Mouse (Mus musculus) adrenal gland, adult 18-20 months (tissue): ENCODE measurements around the gene Ttc1. TPM values are rescaled to one million over a fixed set of nuclear protein-coding genes. Genes with fewer than 3 reads are reported as not detected.

ENCODE experiments used
- DNase-seq, 2 experiments: peaks; one replicate each; pipeline ENCODE4 v3.0.0; 2021 to 2022; ENCODE audit warnings: low spot score in 2 of 2
- total RNA-seq, 2 experiments: library from RNA; stranded (reverse); gene quantifications; 1 replicate in 1 of 2; 2 replicates in 1 of 2; pipeline ENCODE4 v1.2.3; 2021

The Ttc1 gene
- total RNA-seq, 2 experiments from 2014 or later = 65.2 to 69.5 TPM

DNA sequence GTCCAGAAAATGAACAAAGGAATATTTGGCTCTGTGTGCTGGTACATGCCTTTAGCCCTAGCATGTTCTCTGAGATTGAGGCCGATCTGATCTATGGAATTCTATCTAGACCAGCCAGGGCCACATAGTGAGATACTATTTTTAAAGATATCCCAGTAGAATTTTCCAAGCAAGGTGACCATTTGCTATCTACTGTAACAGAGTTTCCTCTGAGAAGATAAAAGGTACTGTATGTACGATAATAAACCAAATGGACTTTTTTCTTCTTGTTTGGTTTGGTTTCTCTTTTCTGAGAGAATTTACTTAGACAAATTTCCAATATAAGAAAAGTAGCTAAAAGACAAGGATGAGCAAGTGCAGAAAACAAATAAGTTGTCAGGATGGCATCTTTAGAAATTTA, 39.4 kb downstream of the Ttc1 start:
- DNase-seq = no peak

DNA sequence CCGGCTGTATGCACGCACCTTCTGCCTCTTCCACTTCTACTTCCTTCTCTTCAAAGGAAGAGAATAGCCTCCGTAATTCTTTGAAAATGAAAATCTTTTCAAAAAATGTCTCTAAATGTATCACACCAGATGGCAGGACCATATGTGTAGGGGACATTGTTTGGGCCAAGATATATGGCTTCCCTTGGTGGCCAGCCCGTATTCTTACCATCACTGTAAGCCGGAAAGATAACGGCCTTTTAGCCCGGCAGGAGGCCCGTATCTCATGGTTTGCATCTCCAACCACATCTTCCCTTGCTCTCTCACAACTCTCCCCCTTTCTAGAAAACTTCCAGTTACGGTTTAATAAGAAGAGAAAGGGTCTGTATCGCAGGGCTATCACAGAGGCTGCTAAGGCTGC, 42.1 kb downstream of the Ttc1 start:
- DNase-seq = no peak

DNA sequence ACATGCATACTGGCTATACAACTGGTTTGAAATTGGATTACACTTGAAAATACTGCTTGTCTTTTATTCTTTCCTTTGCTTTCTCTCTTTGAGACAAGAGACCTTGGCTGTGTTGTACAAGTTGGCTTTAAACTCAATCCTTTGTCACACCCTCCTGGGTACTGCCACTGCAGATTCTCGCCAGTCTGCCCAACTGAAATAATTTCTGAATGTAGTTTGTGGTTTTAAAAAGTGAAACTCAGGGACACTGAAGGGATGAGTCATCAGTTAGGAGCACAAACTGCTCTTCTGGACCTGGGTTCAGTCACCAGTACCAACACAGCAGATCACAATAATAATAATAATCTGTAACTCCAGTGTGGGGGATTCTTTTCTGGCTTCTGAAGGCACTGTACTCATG, 44.3 kb downstream of the Ttc1 start:
- no peak for DNase-seq

DNA sequence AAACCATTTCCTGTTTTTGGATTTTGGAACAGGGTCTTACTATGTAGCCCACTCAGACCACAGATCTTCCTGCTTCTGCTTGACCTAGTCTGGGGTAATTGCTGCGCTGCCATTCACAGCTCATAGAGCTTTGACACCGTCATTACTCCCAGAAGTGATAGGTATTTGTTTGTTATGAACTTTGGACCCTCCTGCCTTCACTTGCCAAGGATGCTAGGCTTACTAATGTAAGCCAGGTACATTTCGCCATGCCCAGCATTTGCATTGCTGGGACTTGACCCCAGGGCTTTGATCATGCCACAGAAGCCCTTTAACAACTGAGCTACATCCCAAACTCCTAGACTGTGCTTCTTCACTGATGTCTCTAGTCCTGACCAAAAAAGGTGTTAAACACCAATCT, 47.5 kb downstream of the Ttc1 start:
- no peak for DNase-seq

DNA sequence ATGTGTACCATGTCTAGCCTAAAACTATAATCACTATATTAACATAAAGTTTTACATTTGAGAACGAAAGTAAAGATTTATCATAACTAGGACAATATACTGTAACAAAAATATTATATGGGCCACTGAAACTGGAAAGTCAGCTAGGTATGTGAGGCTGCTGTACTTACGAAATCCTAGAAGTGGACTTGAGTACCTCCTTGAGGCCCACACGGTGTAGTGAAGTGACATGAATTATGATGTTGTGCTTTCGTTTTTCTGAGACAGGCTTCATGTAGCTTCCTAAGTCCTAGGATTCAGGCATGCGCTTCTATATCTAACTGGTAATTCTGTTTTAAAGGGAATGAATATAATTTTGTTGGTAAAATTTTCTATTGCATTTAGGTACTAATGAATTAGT, 49.2 kb downstream of the Ttc1 start:
- no peak for DNase-seq

DNA sequence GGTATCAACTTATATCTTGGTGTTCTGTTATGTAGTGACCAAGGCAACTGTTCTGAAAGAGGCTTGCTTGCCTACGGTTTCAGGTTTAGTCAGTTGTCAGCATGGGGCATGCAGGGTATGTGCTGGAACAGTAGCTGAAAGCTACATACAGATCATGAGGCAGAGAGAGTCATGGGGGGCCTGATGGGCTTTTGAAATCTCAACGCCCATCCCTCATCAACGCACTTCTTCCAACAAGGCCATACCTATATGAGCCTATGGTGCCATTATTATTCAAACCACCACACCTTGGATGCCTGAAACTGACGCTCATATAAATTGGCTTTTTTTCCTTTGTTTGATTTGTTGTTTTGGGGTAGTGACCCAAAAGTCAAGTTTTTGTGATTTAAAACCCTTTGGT, 51.2 kb downstream of the Ttc1 start:
- no peak for DNase-seq

DNA sequence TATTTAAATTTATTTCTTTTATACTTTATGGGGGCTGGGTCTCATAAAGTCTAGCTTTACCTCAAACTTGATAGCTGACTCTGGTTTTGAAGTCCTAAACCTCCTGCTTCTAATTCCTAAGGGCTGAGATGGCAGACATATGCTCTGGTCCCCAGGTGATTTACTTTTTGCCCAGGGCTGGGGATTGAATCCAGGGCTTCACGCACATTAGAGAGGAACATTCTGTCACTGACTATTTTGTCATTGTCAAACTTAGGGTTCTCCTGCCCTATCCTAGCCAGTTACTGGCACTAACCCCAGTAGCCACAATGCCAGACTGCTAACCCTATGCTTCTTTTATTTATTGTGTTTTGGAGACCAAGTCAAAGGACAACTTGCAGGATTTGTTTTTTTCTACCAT, 59.0 kb downstream of the Ttc1 start:
- DNase-seq = no peak

DNA sequence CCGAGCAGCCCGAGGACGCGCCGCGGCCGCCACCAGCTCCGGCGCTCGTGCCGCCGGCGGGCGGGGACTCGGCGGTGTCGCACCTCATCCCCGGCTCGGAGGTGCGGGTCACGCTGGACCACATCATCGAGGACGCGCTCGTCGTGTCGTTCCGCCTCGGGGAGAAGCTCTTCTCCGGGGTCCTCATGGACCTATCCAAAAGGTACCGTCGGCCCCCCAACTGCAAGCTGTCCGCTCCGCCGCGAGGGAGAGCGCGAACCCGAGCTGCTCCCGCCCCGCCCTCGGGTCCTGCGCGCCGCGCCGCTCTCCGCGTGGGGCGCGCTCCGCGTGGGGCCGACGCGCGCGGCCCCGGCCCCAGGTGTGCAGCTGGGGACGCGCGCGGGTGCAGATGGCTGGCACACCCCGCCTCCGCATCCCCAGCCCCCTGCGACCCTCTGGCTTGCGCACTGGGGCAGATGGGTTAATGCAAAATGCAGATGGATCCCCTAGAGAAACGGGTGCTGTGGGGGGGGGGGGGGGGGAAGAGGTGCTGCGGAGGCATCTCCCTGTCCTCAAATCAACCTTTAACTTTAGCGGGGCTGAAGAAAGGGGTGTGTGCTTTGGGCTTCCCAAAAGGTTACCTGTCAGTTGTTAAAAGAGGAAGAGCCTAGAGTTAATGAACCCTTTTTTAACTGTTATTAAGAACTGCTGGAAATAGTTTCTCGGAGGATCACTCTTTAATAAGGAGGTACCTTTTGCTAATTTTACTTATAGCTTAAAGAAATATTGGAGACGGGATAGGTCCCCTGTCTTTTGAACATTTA, 65.2 kb downstream of the Ttc1 start:
- DNase-seq = peak; percentile 65 to 67

DNA sequence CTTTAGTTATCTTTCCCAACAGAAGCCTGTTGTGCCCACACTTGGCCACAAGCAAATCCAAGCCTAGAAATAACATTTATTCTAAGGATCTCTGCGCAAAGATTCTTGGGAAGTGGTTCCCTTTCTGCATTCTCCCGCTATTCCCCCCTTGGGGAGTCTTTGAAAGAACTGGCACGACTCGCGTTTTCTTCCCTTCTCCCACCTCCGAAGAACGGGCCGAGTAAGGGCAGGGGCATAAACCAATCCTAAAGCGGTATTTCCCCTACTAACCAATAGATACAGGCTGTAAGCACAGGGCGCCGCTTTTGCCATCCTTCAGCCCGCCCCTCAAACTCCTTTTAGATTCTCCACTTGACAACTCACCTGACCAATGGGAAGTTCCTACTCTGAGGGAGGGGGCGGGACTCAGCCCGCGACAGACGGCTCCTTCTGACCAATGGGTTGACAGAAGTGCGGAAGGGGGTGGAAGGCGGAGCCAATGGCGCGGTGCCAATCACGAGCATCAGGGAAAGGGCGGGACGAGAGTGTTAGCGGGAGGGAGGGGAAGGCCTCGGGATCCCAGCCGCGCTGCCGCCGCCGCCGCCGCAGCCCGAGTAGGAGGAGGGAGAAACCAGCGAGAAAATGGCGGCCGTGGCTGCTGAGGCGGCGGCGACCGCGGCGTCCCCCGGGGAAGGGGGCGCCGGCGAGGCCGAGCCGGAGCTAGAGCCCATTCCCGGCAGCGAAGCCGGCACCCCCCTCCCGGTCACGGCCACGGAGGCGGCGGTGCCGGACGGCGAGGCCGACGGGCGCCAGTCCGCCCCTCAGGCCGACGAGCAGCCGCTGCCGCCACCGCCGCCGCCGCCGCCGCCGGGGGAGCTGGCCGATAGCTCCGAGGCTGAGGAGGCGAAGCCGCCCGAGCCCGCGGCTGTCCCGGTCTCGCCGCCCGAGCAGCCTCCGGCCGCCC, 66.1 kb downstream of the Ttc1 start, which contains the start of gene Pwwp2a:
TSS of gene Pwwp2a (plus strand) at position 527 of the 943 bp plus-strand sequence.
- peak; percentile 99 for DNase-seq

Other genes starting within 250 kb of the Ttc1 start
- gene Ccnjl, start 219.2 kb downstream of the Ttc1 start, total RNA-seq = 1 to 10 TPM; 1.3 to 2.5 TPM
- gene 4933415A04Rik, start 161.0 kb downstream of the Ttc1 start, total RNA-seq = under 1 TPM; 0.43 to 0.48 TPM
- gene Fabp6, start 146.5 kb downstream of the Ttc1 start, total RNA-seq = not detected
- gene Pwwp2a, start 66.0 kb downstream of the Ttc1 start, total RNA-seq = 10 to 100 TPM; 26.6 to 27.1 TPM
- gene Adra1b, start 153.2 kb upstream of the Ttc1 start, total RNA-seq = 1 to 10 TPM; 1.8 to 2.9 TPM